Mouse (Mus musculus) gastrocnemius, postnatal 36 days (tissue): ENCODE results near the gene Mark1. TPM values are rescaled to one million over a fixed set of nuclear protein-coding genes. Genes with fewer than 3 reads are reported as not detected.

ENCODE experiments used
- DNase-seq, 2 experiments: peaks; one replicate each; pipeline ENCODE4 v3.0.0; 2022
- intact Hi-C: fragments of 180-260 bp; cut with DNase I; formaldehyde crosslinking; loops from one replicate; pipeline ENCODE4 v1.15.1; 2025
- long read RNA-seq, 2 experiments: library from polyadenylated mRNA; stranded (forward); transcript quantifications; one replicate each; pipeline ENCODE4 v2.0.0; 2021
- total RNA-seq, 2 experiments: library from RNA; stranded (reverse); gene quantifications; 2 replicates each; pipeline ENCODE4 v1.2.3; 2021

Mark1 gene
- 1 to 10 TPM; 1.5 to 3.2 TPM for total RNA-seq
- long read RNA-seq, experiment 1, full-length matches to known transcripts = 1 of 1 reads
- long read RNA-seq, experiment 1, partial matches to known transcripts = 0 of 1 reads
- long read RNA-seq, experiment 1, other reads (novel, unspliced or antisense) = 0 of 1 reads
- long read RNA-seq, experiment 2, full-length matches to known transcripts = 1 of 2 reads
- long read RNA-seq, experiment 2, partial matches to known transcripts = 0 of 2 reads
- long read RNA-seq, experiment 2, other reads (novel, unspliced or antisense) = 1 of 2 reads

- no peak for DNase-seq
- intact Hi-C loops = no loop called here
Observed at GRCm38 (mm10) chr1:184999071-184999750, at the start of gene Mark1. TSS of gene Mark1 (minus strand) at chr1:184999570.

- intact Hi-C loops = no loop called here
- no peak for DNase-seq
Observed at GRCm38 (mm10) chr1:185047516-185048247, 48.3 kb upstream of the Mark1 start.

GRCm38 (mm10) chr1:185046513-185046912 lies 47.1 kb upstream of the Mark1 start:
- intact Hi-C loops = no loop called here
- DNase-seq = no peak

- intact Hi-C loops = no loop called here
Observed at GRCm38 (mm10) chr1:185038183-185038686, 38.9 kb upstream of the Mark1 start.

GRCm38 (mm10) chr1:185030565-185030964 lies 31.2 kb upstream of the Mark1 start:
- no peak for DNase-seq
- intact Hi-C loops = no loop called here

More at GRCm38 (mm10) chr1:185038183-185038686, 38.9 kb upstream of the Mark1 start:
- no peak for DNase-seq

GRCm38 (mm10) chr1:185020429-185021168 lies 21.2 kb upstream of the Mark1 start:
- intact Hi-C loops = no loop called here
- no peak for DNase-seq

GRCm38 (mm10) chr1:185012566-185012965 lies 13.2 kb upstream of the Mark1 start:
- intact Hi-C loops = no loop called here
- DNase-seq = no peak

- intact Hi-C loops = no loop called here
- DNase-seq = no peak
Observed at GRCm38 (mm10) chr1:185007066-185007465, 7.7 kb upstream of the Mark1 start.

- no peak for DNase-seq
- intact Hi-C loops = no loop called here
Observed at GRCm38 (mm10) chr1:184999780-185000599, 620 bp upstream of the Mark1 start.

GRCm38 (mm10) chr1:184998631-184999030 lies 739 bp downstream of the Mark1 start:
- intact Hi-C loops = no loop called here
- DNase-seq = no peak

GRCm38 (mm10) chr1:184998161-184998560 lies 1.2 kb downstream of the Mark1 start:
- no peak for DNase-seq
- intact Hi-C loops = no loop called here

- no peak for DNase-seq
- intact Hi-C loops = no loop called here
Observed at GRCm38 (mm10) chr1:184997466-184997865, 1.9 kb downstream of the Mark1 start.

- DNase-seq = no peak
- intact Hi-C loops = no loop called here
Observed at GRCm38 (mm10) chr1:184995335-184995734, 4.0 kb downstream of the Mark1 start.

GRCm38 (mm10) chr1:184991191-184991590 lies 8.2 kb downstream of the Mark1 start:
- DNase-seq = no peak
- intact Hi-C loops = no loop called here

GRCm38 (mm10) chr1:184986748-184987147 lies 12.6 kb downstream of the Mark1 start:
- intact Hi-C loops = no loop called here
- DNase-seq = no peak

GRCm38 (mm10) chr1:184984723-184985122 lies 14.6 kb downstream of the Mark1 start:
- intact Hi-C loops = no loop called here
- no peak for DNase-seq

GRCm38 (mm10) chr1:184983751-184984150 lies 15.6 kb downstream of the Mark1 start:
- intact Hi-C loops = no loop called here
- no peak for DNase-seq

GRCm38 (mm10) chr1:184972214-184972776 lies 27.1 kb downstream of the Mark1 start:
- intact Hi-C loops = no loop called here
- DNase-seq = no peak

- DNase-seq = no peak
- intact Hi-C loops = no loop called here
Observed at GRCm38 (mm10) chr1:184969374-184969773, 30.0 kb downstream of the Mark1 start.
